Mouse (Mus musculus) CH12.LX (cell line): ENCODE measurements around the gene Olfr67. TPM values are rescaled to one million over a fixed set of nuclear protein-coding genes. Genes with fewer than 3 reads are reported as not detected.

ENCODE experiments used
- DNase-seq: peaks from one replicate; pipeline ENCODE4 v3.0.0-alpha.2; 2013; ENCODE audit errors: extremely low read depth
- H3K27ac ChIP-seq: 2 replicates; pipeline ENCODE4 v1.5.1; 2012; ENCODE audit warnings: low read depth, mild to moderate bottlenecking, control low read depth, moderate library complexity; ENCODE audit not compliant: insufficient read depth
- H3K27me3 ChIP-seq: replicated peaks from 2 replicates; pipeline ENCODE3; 2012; ENCODE audit warnings: inconsistent platforms
- H3K36me3 ChIP-seq, 2 experiments: replicated peaks in 1 of 2; 2 replicates each; pipeline versions ENCODE3 to v1.6.1; 2012; ENCODE audit warnings: inconsistent platforms in 1 of 2, low read length in 1 of 2, mild to moderate bottlenecking in 1 of 2, mixed read lengths in 1 of 2, moderate library complexity in 1 of 2; ENCODE audit not compliant: control insufficient read depth in 1 of 2, insufficient read depth in 1 of 2
- H3K4me1 ChIP-seq, 2 experiments: 2 replicates each; pipeline ENCODE4 v1.6.1; 2012; ENCODE audit warnings: inconsistent platforms in 1 of 2, moderate library complexity in 1 of 2; ENCODE audit not compliant: insufficient read depth in 2 of 2, control insufficient read depth in 1 of 2
- H3K4me2 ChIP-seq: 2 replicates; pipeline ENCODE4 v1.6.1; 2012; ENCODE audit warnings: low read depth, mild to moderate bottlenecking, control low read depth; ENCODE audit not compliant: poor library complexity, insufficient read depth, severe bottlenecking
- H3K4me3 ChIP-seq, 3 experiments: fragments of 150-350 bp in 1 of 3; sonication (generic) in 1 of 3; replicated peaks in 1 of 3; 2 replicates each; pipeline versions ENCODE3 to v1.5.1; 2011 to 2012; ENCODE audit warnings: low read depth in 2 of 3, low read length in 2 of 3, mild to moderate bottlenecking in 2 of 3, moderate library complexity in 2 of 3, control low read depth in 1 of 3, improper control_type of control experiment in 1 of 3, inconsistent platforms in 1 of 3, mixed read lengths in 1 of 3; ENCODE audit not compliant: poor library complexity in 1 of 3
- H3K79me2 ChIP-seq: replicated peaks from 2 replicates; pipeline ENCODE4 v1.6.1; 2012; ENCODE audit warnings: mild to moderate bottlenecking, moderate library complexity; ENCODE audit not compliant: control insufficient read depth, poor library complexity, insufficient read depth, severe bottlenecking; ENCODE audit errors: extremely low read depth
- H3K9ac ChIP-seq: 2 replicates; pipeline ENCODE4 v1.6.1; 2012; ENCODE audit warnings: low read depth, mild to moderate bottlenecking, control low read depth, moderate library complexity; ENCODE audit not compliant: insufficient read depth
- H3K9me3 ChIP-seq: replicated peaks from 2 replicates; pipeline ENCODE3; 2012; ENCODE audit warnings: low read length, inconsistent platforms, mixed read lengths
- CHD2 ChIP-seq: IDR thresholded peaks from 2 replicates; pipeline ENCODE4 v1.6.1; 2011; ENCODE audit warnings: low read length, improper control_type of control experiment
- E2F4 ChIP-seq: IDR thresholded peaks from 2 replicates; pipeline ENCODE4 v1.6.1; 2011; ENCODE audit warnings: low read depth, low read length, improper control_type of control experiment; ENCODE audit not compliant: insufficient replicate concordance
- EP300 ChIP-seq: IDR thresholded peaks from 2 replicates; pipeline ENCODE4 v1.6.1; 2011; ENCODE audit warnings: low read length, improper control_type of control experiment
- GABPA ChIP-seq: IDR thresholded peaks from 2 replicates; pipeline ENCODE4 v1.6.1; 2012; ENCODE audit warnings: low read depth, low read length, improper control_type of control experiment, inconsistent platforms; ENCODE audit not compliant: insufficient replicate concordance
- KAT2A ChIP-seq: IDR thresholded peaks from 2 replicates; pipeline ENCODE4 v1.6.1; 2012; ENCODE audit warnings: low read length, improper control_type of control experiment, inconsistent platforms; ENCODE audit not compliant: insufficient replicate concordance
- MAFK ChIP-seq: IDR thresholded peaks from 2 replicates; pipeline ENCODE4 v1.6.1; 2011; ENCODE audit warnings: low read length, improper control_type of control experiment; ENCODE audit not compliant: insufficient replicate concordance
- MAZ ChIP-seq: IDR thresholded peaks from 2 replicates; pipeline ENCODE4 v1.6.1; 2012; ENCODE audit warnings: low read depth, mild to moderate bottlenecking, inconsistent platforms, low read length, improper control_type of control experiment, moderate library complexity
- MXI1 ChIP-seq: IDR thresholded peaks from 2 replicates; pipeline ENCODE4 v1.6.1; 2011; ENCODE audit warnings: mild to moderate bottlenecking, low read depth, low read length, improper control_type of control experiment
- MYC ChIP-seq: IDR thresholded peaks from 2 replicates; pipeline ENCODE4 v1.6.1; 2011; ENCODE audit warnings: low read depth, mild to moderate bottlenecking, improper control_type of control experiment, low read length
- NELFE ChIP-seq: IDR thresholded peaks from 2 replicates; pipeline ENCODE4 v1.6.1; 2011; ENCODE audit warnings: low read depth, low read length, improper control_type of control experiment
- NRF1 ChIP-seq: IDR thresholded peaks from 2 replicates; pipeline ENCODE4 v1.6.1; 2014; ENCODE audit warnings: low read depth, mild to moderate bottlenecking, inconsistent platforms, low read length, improper control_type of control experiment, moderate library complexity
- POLR2A ChIP-seq: IDR thresholded peaks from 2 replicates; pipeline ENCODE4 v1.6.1; 2011; ENCODE audit warnings: low read depth, mild to moderate bottlenecking, improper control_type of control experiment, low read length
- POLR2AphosphoS2 ChIP-seq: IDR thresholded peaks from 2 replicates; pipeline ENCODE4 v1.6.1; 2011; ENCODE audit warnings: low read depth, low read length, improper control_type of control experiment
- SIN3A ChIP-seq: IDR thresholded peaks from 2 replicates; pipeline ENCODE4 v1.6.1; 2012; ENCODE audit warnings: low read length, improper control_type of control experiment, inconsistent platforms
- SMC3 ChIP-seq: IDR thresholded peaks from 2 replicates; pipeline ENCODE4 v1.6.1; 2011; ENCODE audit warnings: low read depth, low read length, improper control_type of control experiment
- TCF12 ChIP-seq: IDR thresholded peaks from 2 replicates; pipeline ENCODE4 v1.6.1; 2014; ENCODE audit warnings: low read depth, mild to moderate bottlenecking, inconsistent platforms, low read length, improper control_type of control experiment
- USF1 ChIP-seq: IDR thresholded peaks from 2 replicates; pipeline ENCODE4 v1.6.1; 2014; ENCODE audit warnings: low read depth, mild to moderate bottlenecking, inconsistent platforms, low read length, improper control_type of control experiment
- ZKSCAN1 ChIP-seq: IDR thresholded peaks from 2 replicates; pipeline ENCODE4 v1.6.1; 2012; ENCODE audit warnings: low read depth, inconsistent platforms, low read length, improper control_type of control experiment, borderline replicate concordance
- ZNF384 ChIP-seq: IDR thresholded peaks from 2 replicates; pipeline ENCODE4 v1.6.1; 2012; ENCODE audit warnings: low read depth, low read length, improper control_type of control experiment, inconsistent platforms
- dilution Hi-C: fragments of 300-500 bp; cut with MboI; formaldehyde crosslinking; loops from 2 replicates; pipeline ENCODE4 v1.14.3; 2020; ENCODE audit warnings: low sequenced_read_pairs; ENCODE audit not compliant: extremely low pct_unique_long_range_greater_than_20kb, extremely low pct_ligation_motif_present
- in situ Hi-C: fragments of 300-500 bp; cut with MboI; formaldehyde crosslinking; loops from 3 replicates; pipeline ENCODE4 v1.14.3; 2019; ENCODE audit warnings: low sequenced_read_pairs, low pct_ligation_motif_present, low pct_unique_long_range_greater_than_20kb, mixed read lengths
- polyA plus RNA-seq: library from polyadenylated mRNA; unstranded; fragments of >175 nt; gene quantifications from 2 replicates; pipeline ENCODE4 v1.2.1, GENCODE M21; 2012; ENCODE audit warnings: low read depth; ENCODE audit not compliant: insufficient read length
- total RNA-seq, 2 experiments: library from RNA; depleted of rRNA; stranded (reverse); fragments of 300-350 nt in 1 of 2; fragments of >200 nt in 1 of 2; gene quantifications; 2 replicates each; pipeline ENCODE4 v1.2.3; 2012 to 2014

The Olfr67 gene
- total and polyA plus RNA-seq, 3 experiments: not detected

GRCm38 (mm10) chr7:103825536-103826254 is 34.1 kb upstream of the Olfr67 start:
- H3K4me1 ChIP-seq: peaks cover 0 to 7% of the 10 kb centered on the region in 2 experiments; a peak in 1 of 4 replicates
- dilution Hi-C loops: no loop called here

GRCm38 (mm10) chr7:103824597-103824996 is 33.0 kb upstream of the Olfr67 start:
- TF ChIP-seq MAFK: no peak
- no peak for TF ChIP-seq KAT2A
- no peak for TF ChIP-seq SMC3
- TF ChIP-seq EP300: no peak
- no peak for TF ChIP-seq CHD2
- TF ChIP-seq E2F4: no peak
- TF ChIP-seq NELFE: no peak
- no peak for TF ChIP-seq NRF1
- TF ChIP-seq GABPA: no peak
- no peak for TF ChIP-seq MYC
- TF ChIP-seq POLR2AphosphoS2: no peak
- no peak for TF ChIP-seq SIN3A
- no peak for TF ChIP-seq POLR2A
- TF ChIP-seq MXI1: no peak
- TF ChIP-seq ZKSCAN1: no peak
- TF ChIP-seq TCF12: no peak
- peaks cover 0 to 7% of the 10 kb centered on the region in 2 experiments; a peak in 1 of 4 replicates for H3K4me1 ChIP-seq
- no peak overlapping the region for H3K4me2 ChIP-seq
- H3K79me2 ChIP-seq: no peaks in the 10 kb centered on the region
- in situ Hi-C loops (no loop called here), dilution Hi-C loops (no loop called here)
- no peak overlapping the region for H3K4me3 ChIP-seq
- H3K27ac ChIP-seq: no peak overlapping the region
- H3K9ac ChIP-seq: no peak overlapping the region
- H3K36me3 ChIP-seq: no peaks in the 10 kb centered on the region
- DNase-seq: no peak
- H3K27me3 ChIP-seq: no peaks in the 10 kb centered on the region
- no peaks in the 10 kb centered on the region for H3K9me3 ChIP-seq

More at GRCm38 (mm10) chr7:103825536-103826254, 34.1 kb upstream of the Olfr67 start:
- no peak for TF ChIP-seq NELFE
- TF ChIP-seq SMC3: no peak
- no peak for TF ChIP-seq MAFK
- TF ChIP-seq MAZ: no peak
- no peak for TF ChIP-seq MYC
- no peak for TF ChIP-seq USF1
- no peak for TF ChIP-seq ZNF384
- TF ChIP-seq GABPA: no peak
- in situ Hi-C loops: no loop called here
- H3K36me3 ChIP-seq: no peaks in the 10 kb centered on the region
- no peaks in the 10 kb centered on the region for H3K79me2 ChIP-seq
- H3K4me2 ChIP-seq: no peak overlapping the region
- no peak overlapping the region for H3K4me3 ChIP-seq
- H3K9ac ChIP-seq: no peak overlapping the region
- H3K27ac ChIP-seq: no peak overlapping the region
- H3K27me3 ChIP-seq: no peaks in the 10 kb centered on the region
- H3K9me3 ChIP-seq: no peaks in the 10 kb centered on the region
- no peak for DNase-seq
